Mouse (Mus musculus) liver, embryonic 11.5 days (tissue): ENCODE measurements around the gene Amacr. TPM values are rescaled to one million over a fixed set of nuclear protein-coding genes. Genes with fewer than 3 reads are reported as not detected.

Experiments
- ATAC-seq: fragments of 200-750 bp; cut with Nextera tagmentation; replicated peaks from 2 replicates; pipeline ENCODE4 v1.8.0; 2017; ENCODE audit warnings: moderate number of reproducible peaks, mild to moderate bottlenecking, moderate TSS enrichment, moderate library complexity; ENCODE audit not compliant: low FRiP score
- DNase-seq: peaks from one replicate; pipeline ENCODE4 v3.0.0-alpha.2; 2017; ENCODE audit warnings: low spot score
- H3K27ac ChIP-seq: fragments of 300-500 bp; sonication (generic); 2 replicates; pipeline ENCODE4 v1.5.1; 2014; ENCODE audit warnings: mild to moderate bottlenecking, low read depth, low read length, control low read depth
- H3K27me3 ChIP-seq: fragments of 300-500 bp; sonication (generic); replicated peaks from 2 replicates; pipeline ENCODE4 v1.6.1; 2014; ENCODE audit warnings: low read length, mixed read lengths; ENCODE audit not compliant: control insufficient read depth, insufficient read depth
- H3K36me3 ChIP-seq: fragments of 300-500 bp; sonication (generic); 2 replicates; pipeline ENCODE4 v1.6.1; 2014; ENCODE audit warnings: mild to moderate bottlenecking, low read length, moderate library complexity, mixed read lengths; ENCODE audit not compliant: control insufficient read depth, insufficient read depth
- H3K4me1 ChIP-seq: fragments of 300-500 bp; sonication (generic); replicated peaks from 2 replicates; pipeline ENCODE4 v1.6.1; 2014; ENCODE audit warnings: low read length, mixed read lengths; ENCODE audit not compliant: control insufficient read depth, insufficient read depth
- H3K4me2 ChIP-seq: fragments of 300-500 bp; sonication (generic); 2 replicates; pipeline ENCODE4 v1.6.1; 2014; ENCODE audit warnings: mild to moderate bottlenecking, control low read depth, moderate library complexity
- H3K4me3 ChIP-seq: fragments of 300-500 bp; sonication (generic); 2 replicates; pipeline ENCODE4 v1.5.1; 2014; ENCODE audit warnings: low read depth, low read length, control low read depth
- H3K9ac ChIP-seq: fragments of 300-500 bp; sonication (generic); 2 replicates; pipeline ENCODE4 v1.6.1; 2014; ENCODE audit warnings: low read depth, low read length, control low read depth
- H3K9me3 ChIP-seq: fragments of 300-500 bp; sonication (generic); 2 replicates; pipeline ENCODE4 v1.6.1; 2016; ENCODE audit warnings: low read length, inconsistent platforms, mixed read lengths; ENCODE audit not compliant: control insufficient read depth
- WGBS: fragments of 180-500 bp; shearing (Covaris S2); extraction: QIAGEN DNeasy Blood & Tissue Kit; methylation state at CpG from one replicate; pipeline ENCODE4 v1.1.7; 2014; 5-methylcytosine and 5-hydroxymethylcytosine counted together
- polyA plus RNA-seq: library from polyadenylated mRNA; unstranded; fragments of >200 nt; fragmentation: Nextera tagmentation; extraction: Ambion mirVana; gene quantifications from 2 replicates; pipeline ENCODE4 v1.2.1, GENCODE M21; 2014

Gene Amacr
- polyA plus RNA-seq, 1 experiment from 2014 or later, result 17.9 TPM

- no peaks in the 10 kb centered on the region for H3K4me1 ChIP-seq
- no peaks in the 10 kb centered on the region for H3K9me3 ChIP-seq
- 80% methylated on average over 6 of the region's 6 CpGs for WGBS
- H3K9ac ChIP-seq, result no peak overlapping the region
- H3K36me3 ChIP-seq, result no peaks in the 10 kb centered on the region
- H3K27ac ChIP-seq, result no peak overlapping the region
- H3K4me2 ChIP-seq, result no peak overlapping the region
- no peaks in the 10 kb centered on the region for H3K27me3 ChIP-seq
- DNase-seq, result no peak
- H3K4me3 ChIP-seq, result no peak overlapping the region
- ATAC-seq, result no peak
Measured at GRCm38 (mm10) chr15:10954381-10955016, 27.1 kb upstream of the Amacr start.

- no peaks in the 10 kb centered on the region for H3K27me3 ChIP-seq
- no peaks in the 10 kb centered on the region for H3K36me3 ChIP-seq
- H3K4me1 ChIP-seq, result no peaks in the 10 kb centered on the region
- 65% methylated on average over 5 of the region's 5 CpGs for WGBS
- no peak for ATAC-seq
- no peak overlapping the region for H3K4me2 ChIP-seq
- H3K4me3 ChIP-seq, result no peak overlapping the region
- H3K9ac ChIP-seq, result no peak overlapping the region
- no peaks in the 10 kb centered on the region for H3K9me3 ChIP-seq
- DNase-seq, result no peak
- H3K27ac ChIP-seq, result no peak overlapping the region
Measured at GRCm38 (mm10) chr15:10955156-10955555, 26.4 kb upstream of the Amacr start.

GRCm38 (mm10) chr15:10956706-10957105, 24.9 kb upstream of the Amacr start:
- Histone ChIP-seq H3K36me3 (no peaks in the 10 kb centered on the region), H3K27ac (no peak overlapping the region), H3K4me1 (no peaks in the 10 kb centered on the region), H3K4me3 (no peak overlapping the region), H3K9me3 (no peaks in the 10 kb centered on the region), H3K27me3 (no peaks in the 10 kb centered on the region), H3K4me2 (no peak overlapping the region), H3K9ac (no peak overlapping the region)
- DNase-seq, result no peak
- ATAC-seq, result no peak
- 75% methylated on average over 3 of the region's 3 CpGs for WGBS

GRCm38 (mm10) chr15:10959277-10960026, 22.1 kb upstream of the Amacr start:
- Histone ChIP-seq H3K4me1 (no peaks in the 10 kb centered on the region), H3K27ac (no peak overlapping the region), H3K36me3 (no peaks in the 10 kb centered on the region), H3K9me3 (no peaks in the 10 kb centered on the region), H3K4me2 (no peak overlapping the region), H3K27me3 (no peaks in the 10 kb centered on the region), H3K4me3 (no peak overlapping the region), H3K9ac (no peak overlapping the region)
- DNase-seq, result no peak
- ATAC-seq, result no peak
- 85% methylated on average over 15 of the region's 15 CpGs for WGBS

GRCm38 (mm10) chr15:10960267-10960666, 21.3 kb upstream of the Amacr start:
- no peaks in the 10 kb centered on the region for H3K27me3 ChIP-seq
- H3K36me3 ChIP-seq, result no peaks in the 10 kb centered on the region
- no peak for ATAC-seq
- H3K4me2 ChIP-seq, result no peak overlapping the region
- H3K9me3 ChIP-seq, result no peaks in the 10 kb centered on the region
- H3K27ac ChIP-seq, result no peak overlapping the region
- no peak overlapping the region for H3K9ac ChIP-seq
- no peak for DNase-seq
- WGBS, result 88% methylated on average over 5 of the region's 5 CpGs
- H3K4me1 ChIP-seq, result no peaks in the 10 kb centered on the region
- H3K4me3 ChIP-seq, result no peak overlapping the region

GRCm38 (mm10) chr15:10962601-10963000, 19.0 kb upstream of the Amacr start:
- Histone ChIP-seq H3K27me3 (no peaks in the 10 kb centered on the region), H3K4me3 (no peak overlapping the region), H3K9me3 (no peaks in the 10 kb centered on the region), H3K27ac (no peak overlapping the region), H3K36me3 (no peaks in the 10 kb centered on the region), H3K4me1 (no peaks in the 10 kb centered on the region), H3K9ac (no peak overlapping the region), H3K4me2 (no peak overlapping the region)
- ATAC-seq, result no peak
- no peak for DNase-seq
- WGBS, result 75% methylated on average over 2 of the region's 2 CpGs

- no peak for DNase-seq
- no peak for ATAC-seq
- H3K27me3 ChIP-seq, result no peaks in the 10 kb centered on the region
- no peaks in the 10 kb centered on the region for H3K36me3 ChIP-seq
- no peak overlapping the region for H3K27ac ChIP-seq
- no peaks in the 10 kb centered on the region for H3K9me3 ChIP-seq
- no peak overlapping the region for H3K9ac ChIP-seq
- no peak overlapping the region for H3K4me3 ChIP-seq
- no peak overlapping the region for H3K4me2 ChIP-seq
- H3K4me1 ChIP-seq, result no peaks in the 10 kb centered on the region
- WGBS, result 68% methylated on average over 3 of the region's 3 CpGs
Measured at GRCm38 (mm10) chr15:10969439-10969838, 12.1 kb upstream of the Amacr start.

GRCm38 (mm10) chr15:10970777-10971176, 10.8 kb upstream of the Amacr start:
- no peak overlapping the region for H3K4me3 ChIP-seq
- H3K27me3 ChIP-seq, result no peaks in the 10 kb centered on the region
- no peaks in the 10 kb centered on the region for H3K36me3 ChIP-seq
- 82% methylated on average over 5 of the region's 5 CpGs for WGBS
- DNase-seq (no peak), ATAC-seq (no peak)
- H3K27ac ChIP-seq, result no peak overlapping the region
- no peaks in the 10 kb centered on the region for H3K9me3 ChIP-seq
- H3K4me2 ChIP-seq, result no peak overlapping the region
- no peak overlapping the region for H3K9ac ChIP-seq
- no peaks in the 10 kb centered on the region for H3K4me1 ChIP-seq

- ATAC-seq (no peak), DNase-seq (no peak)
- Histone ChIP-seq H3K36me3 (no peaks in the 10 kb centered on the region), H3K4me3 (no peak overlapping the region), H3K9ac (no peak overlapping the region), H3K27ac (no peak overlapping the region), H3K4me1 (no peaks in the 10 kb centered on the region), H3K4me2 (no peak overlapping the region), H3K9me3 (no peaks in the 10 kb centered on the region), H3K27me3 (no peaks in the 10 kb centered on the region)
Measured at GRCm38 (mm10) chr15:10977151-10977550, 4.4 kb upstream of the Amacr start.
